Mouse (Mus musculus) fibroblast of lung, adult 2 months (primary cell): ENCODE results near the gene Ppp1r11.

Experiments used
- DNase-seq: peaks from one replicate; pipeline ENCODE4 v3.0.0-alpha.2; 2011; ENCODE audit warnings: low read depth

Ppp1r11 gene

DNA sequence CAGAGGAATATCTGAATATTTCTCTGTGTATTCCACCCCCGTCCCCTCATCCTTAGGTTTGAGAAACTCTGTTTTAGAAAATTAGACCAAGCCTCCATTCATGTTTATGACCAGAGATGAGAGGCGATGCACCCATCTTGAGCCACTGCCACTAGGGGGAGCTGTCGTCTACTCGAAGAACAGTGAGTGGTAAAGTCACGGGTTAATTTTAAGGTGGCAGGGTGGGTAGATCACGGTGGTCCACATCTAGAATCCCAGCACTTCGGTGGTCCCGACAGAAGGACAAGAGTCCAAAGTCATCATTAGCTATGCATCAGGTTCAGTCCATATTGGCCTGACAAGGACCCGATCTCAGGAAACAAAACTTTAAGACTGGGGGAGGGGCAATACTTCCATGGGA, 36.5 kb downstream of the Ppp1r11 start:
- peak; percentile 10 for DNase-seq

DNA sequence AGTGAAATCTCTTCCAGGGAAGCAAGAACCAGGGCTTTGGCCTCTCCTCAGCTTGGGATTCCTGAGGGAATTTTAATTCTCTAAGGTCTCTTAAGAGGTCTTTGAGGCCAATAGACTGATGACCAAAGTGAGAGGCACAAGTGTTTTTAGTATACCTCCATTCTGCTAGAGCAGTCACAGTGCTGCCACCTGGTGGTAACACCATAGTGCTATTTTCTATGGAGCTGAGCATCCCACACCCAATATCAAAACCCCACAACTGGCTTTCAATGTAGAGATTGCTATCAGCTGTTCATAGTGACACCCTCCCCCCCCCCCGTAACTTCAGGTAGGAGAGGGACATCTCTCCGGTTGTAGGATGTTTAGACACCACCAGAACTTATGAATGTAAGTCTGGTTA, 37.4 kb downstream of the Ppp1r11 start:
- peak; percentile 15 for DNase-seq

DNA sequence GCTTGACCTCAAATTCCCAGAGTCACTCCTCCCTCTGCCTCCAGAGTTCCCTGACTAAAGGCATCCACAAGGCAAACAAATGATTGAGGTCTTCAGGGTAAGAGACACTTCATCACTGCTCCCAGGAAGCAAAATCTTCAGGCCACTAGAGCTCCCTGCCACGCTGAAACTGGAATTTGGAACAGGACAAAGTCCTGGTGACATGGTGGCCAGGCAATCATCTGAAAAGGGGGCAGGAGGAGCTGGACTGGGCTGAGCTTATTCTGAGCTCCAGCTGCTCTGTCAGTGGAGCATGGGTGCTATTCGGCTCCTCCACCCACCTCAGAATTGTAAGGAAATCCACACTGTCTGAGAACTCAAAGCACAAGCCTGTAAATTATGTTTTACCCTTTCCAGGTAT, 39.5 kb downstream of the Ppp1r11 start:
- no peak for DNase-seq

DNA sequence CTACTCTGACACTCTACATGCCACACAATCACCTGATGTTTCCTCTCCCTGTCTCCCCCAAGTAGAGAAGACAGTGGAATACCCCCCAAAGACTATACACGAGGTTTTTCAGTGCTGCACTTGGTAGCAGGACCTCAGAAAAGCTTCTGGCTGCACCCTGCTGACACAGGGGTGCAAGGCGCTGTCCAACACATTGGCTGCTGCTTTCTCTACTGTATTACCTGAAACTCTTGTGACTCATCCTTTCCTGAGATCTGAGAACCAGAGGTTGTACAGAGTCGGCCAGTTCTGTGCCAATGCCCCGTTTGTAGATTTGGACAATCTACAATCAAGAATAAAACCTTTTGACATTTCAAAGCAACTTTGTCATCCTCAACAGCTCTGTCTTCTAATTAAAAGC, 41.7 kb downstream of the Ppp1r11 start:
- no peak for DNase-seq

DNA sequence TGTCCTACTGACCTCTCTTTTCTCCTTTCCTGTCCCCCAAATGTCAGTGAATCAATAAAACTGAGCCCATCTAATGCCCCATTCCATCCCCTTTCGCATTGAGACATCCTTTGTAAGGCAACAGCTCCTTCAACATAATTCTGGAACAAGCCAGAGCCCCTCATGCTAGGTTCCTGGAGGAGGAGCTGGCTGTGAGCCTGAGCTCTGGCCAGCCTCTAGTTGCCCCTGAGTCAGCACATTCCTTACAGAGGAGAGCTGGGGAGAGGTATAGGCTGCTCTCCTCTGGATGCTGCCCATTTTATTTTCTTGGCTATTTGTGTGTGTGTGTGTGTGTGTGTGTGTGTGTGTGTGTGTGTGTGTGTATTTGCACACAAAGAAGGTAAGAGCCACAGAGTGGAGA, 43.3 kb downstream of the Ppp1r11 start:
- no peak for DNase-seq

DNA sequence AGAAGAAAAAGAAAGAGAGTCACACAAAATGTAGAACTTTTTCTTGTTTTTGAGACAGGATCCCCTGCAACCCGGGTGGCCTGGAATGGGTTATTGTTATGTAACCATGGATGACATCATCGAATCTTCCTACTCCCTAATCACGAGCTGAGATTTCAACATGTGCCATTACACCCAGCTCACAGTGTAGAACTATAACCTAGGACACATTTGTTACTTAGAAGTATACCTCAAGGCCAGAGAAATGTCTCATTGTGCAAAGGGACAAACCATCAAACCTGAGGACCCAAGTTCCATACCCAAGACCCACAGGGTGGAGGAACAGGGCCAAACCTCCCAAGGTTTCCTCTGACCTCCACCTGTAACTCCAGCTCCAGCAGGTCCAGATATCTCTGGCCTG, 47.9 kb downstream of the Ppp1r11 start:
- DNase-seq: no peak

DNA sequence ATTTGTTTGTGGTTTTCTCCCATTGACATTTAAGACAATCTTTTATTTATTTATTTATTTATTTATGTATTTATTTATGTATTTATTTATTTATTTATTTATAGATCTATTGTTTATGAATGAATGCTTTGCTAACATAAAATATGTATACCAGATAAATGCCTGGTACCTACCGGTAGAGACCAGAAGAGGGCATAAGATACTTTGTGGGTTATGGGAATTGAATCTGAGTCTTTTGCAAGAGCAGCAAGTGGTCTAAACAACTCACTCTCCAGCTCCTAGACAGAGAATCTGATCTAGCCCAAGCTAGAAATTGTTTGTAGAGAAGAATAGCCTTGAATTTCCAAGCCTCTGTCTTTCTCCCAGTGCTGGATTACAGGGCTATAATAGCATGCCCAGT, 50.9 kb downstream of the Ppp1r11 start:
- no peak for DNase-seq

DNA sequence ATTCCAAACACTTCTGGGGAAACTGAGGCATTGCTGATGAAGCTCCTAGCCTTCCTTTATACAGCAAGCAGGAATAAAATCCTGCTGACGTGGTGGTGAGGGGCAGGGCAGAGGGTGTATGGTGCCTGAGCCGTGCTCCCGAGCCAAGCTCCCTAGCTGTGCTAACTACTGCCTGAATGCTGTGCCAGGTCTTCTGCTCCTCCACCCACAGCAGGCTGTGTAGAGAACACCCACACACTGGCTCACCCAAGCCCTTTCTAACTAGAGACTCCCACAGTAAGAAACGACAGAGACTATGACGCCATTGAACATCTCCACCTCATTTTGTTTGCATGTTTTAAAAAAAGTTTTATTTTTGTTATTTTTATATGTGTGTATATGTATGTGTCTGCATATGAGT, 51.5 kb downstream of the Ppp1r11 start:
- no peak for DNase-seq

DNA sequence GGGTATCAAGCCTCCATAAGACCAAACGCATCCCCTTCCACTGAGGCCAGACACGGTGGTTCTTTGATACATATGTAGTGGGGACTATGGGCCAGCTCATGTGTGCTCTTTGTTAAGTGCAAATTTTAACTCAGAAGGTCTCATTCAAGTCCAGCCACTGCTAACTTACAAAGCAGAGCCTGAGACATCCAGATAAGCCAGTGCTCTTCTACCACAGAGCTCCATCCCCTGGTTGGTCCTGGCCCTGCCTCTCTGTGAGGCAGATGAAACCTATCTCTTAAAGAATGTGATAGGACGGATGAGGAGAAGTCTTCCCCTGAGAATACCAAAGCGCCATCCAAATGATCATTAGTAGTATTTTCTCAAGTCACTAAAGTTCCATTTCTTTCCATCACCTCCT, 52.2 kb downstream of the Ppp1r11 start:
- DNase-seq: no peak
